Comparison of ENCODE assay signal across 10 mouse cellular contexts in the genomic region with DNA sequence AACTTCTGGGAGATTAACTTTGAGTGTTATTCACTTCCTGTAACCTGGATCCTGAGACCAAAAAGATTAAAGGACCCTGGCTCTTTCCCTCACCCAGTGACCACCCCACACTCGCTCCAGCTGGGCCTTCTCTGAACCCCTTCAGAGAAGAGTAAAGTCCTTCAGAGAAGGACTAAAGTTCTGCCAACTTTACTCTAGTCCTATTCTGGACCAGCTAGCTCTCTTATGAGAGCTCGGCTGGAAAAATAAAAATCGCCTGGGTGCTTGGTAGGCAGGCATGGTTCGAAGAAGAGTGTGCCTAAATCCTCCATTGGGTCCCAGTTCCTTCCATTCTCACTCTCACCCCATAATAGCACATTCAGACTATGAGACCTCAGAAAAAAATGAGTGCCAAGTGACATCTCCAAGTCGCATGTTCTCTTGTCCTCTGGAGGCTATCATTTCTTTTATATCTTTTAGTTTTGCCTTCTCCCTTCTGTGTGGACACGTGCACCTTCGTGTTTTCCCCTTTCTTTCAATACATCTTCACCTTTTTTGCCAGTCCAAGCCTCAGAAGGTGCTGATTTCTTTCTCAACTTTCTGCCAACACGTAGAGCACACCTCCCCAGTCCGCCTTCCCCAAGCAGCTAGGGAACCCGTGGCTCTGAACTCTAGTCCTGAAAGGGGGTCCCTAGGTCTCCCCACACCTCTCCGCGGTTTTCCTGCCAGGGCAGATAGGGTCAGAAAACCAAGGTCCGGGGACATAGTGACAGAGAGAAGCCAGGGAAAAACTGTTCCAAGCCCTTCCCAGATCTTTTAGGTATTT.
DNase-seq lines count a peak whose midpoint lies in the region; ATAC-seq and TF ChIP-seq lines count a peak whose summit lies in the region.
"Had no signal": no experiment of that assay in that cellular context is flagged by ENCODE, and none has a peak within 500 bp of the region (broad histone marks: within the 10 kb centered on the region; RNA-seq: fewer than 3 reads in every experiment).

No protein-coding gene starts in this region.

- no peaks in the 10 kb centered on the region for H3K9me3 ChIP-seq in embryonic facial prominence, embryonic 10.5 days
- no peaks in the 10 kb centered on the region for H3K9me3 ChIP-seq in hindbrain, embryonic 15.5 days
- no peaks in the 10 kb centered on the region for H3K9me3 ChIP-seq in neural tube, embryonic 12.5 days
- H3K9me3 ChIP-seq in liver, embryonic 12.5 days (replicated peaks), result no peaks in the 10 kb centered on the region

- H3K4me2 ChIP-seq in hindbrain, embryonic 15.5 days, result peak overlapping the region; percentile 91
- peak overlapping the region; percentile 60 for H3K4me2 ChIP-seq in neural tube, embryonic 12.5 days (replicated peaks)
- H3K4me2 ChIP-seq in liver, embryonic 12.5 days, result no peak overlapping the region

- no peaks in the 10 kb centered on the region for H3K36me3 ChIP-seq in embryonic facial prominence, embryonic 10.5 days (replicated peaks)
- H3K36me3 ChIP-seq in hindbrain, embryonic 15.5 days, result no peaks in the 10 kb centered on the region
- H3K36me3 ChIP-seq in neural tube, embryonic 12.5 days, result no peaks in the 10 kb centered on the region
- H3K36me3 ChIP-seq in liver, embryonic 12.5 days, result no peaks in the 10 kb centered on the region

- peaks cover 25% of the 10 kb centered on the region for H3K4me1 ChIP-seq in embryonic facial prominence, embryonic 10.5 days
- H3K4me1 ChIP-seq in hindbrain, embryonic 15.5 days (replicated peaks), result peaks cover 36% of the 10 kb centered on the region
- H3K4me1 ChIP-seq in neural tube, embryonic 12.5 days, result peaks cover 21% of the 10 kb centered on the region
- 0 out of 2 replicates have a peak, but pooled peaks cover 5% of the 10 kb centered on the region for H3K4me1 ChIP-seq in liver, embryonic 12.5 days

- H3K4me3 ChIP-seq in left cerebral cortex, adult 2 months, result no peak overlapping the region
- no peak overlapping the region for H3K4me3 ChIP-seq in embryonic facial prominence, embryonic 10.5 days
- H3K4me3 ChIP-seq in hindbrain, embryonic 15.5 days, result no peak overlapping the region
- no peak overlapping the region for H3K4me3 ChIP-seq in neural tube, embryonic 12.5 days
- H3K4me3 ChIP-seq in liver, embryonic 12.5 days, result no peak overlapping the region

- H3K9ac ChIP-seq in hindbrain, embryonic 15.5 days, result peak overlapping the region; percentile 57
- peak overlapping the region; percentile 7; the same call in 1 of the 2 replicates for H3K9ac ChIP-seq in neural tube, embryonic 12.5 days
- no peak overlapping the region for H3K9ac ChIP-seq in liver, embryonic 12.5 days

- TF ChIP-seq CTCF in left cerebral cortex, adult 2 months (IDR thresholded peaks at IDR 0.05), result no peak

- intact Hi-C loops in left cerebral cortex, adult 2 months (cut with DNase I), result loop anchor here (2.0 to 10.0 kb wide), 3 partner anchors 121 to 819 kb away; partner anchors contain the start of gene Tmem161b
- intact Hi-C loops in left cerebral cortex, postnatal 36 days (cut with DNase I), result loop anchor here (10.0 kb wide), 1 partner anchor 469 kb away; no protein-coding TSS in a partner anchor
- intact Hi-C loops in gastrocnemius, postnatal 14 days (cut with DNase I; ENCODE audit: low total_unique reads), result loop anchor here (10.0 kb wide), 1 partner anchor 629 kb away; no protein-coding TSS in a partner anchor

- peak overlapping the region; percentile 98 for H3K27ac ChIP-seq in left cerebral cortex, adult 2 months
- no peak overlapping the region for H3K27ac ChIP-seq in embryonic facial prominence, embryonic 10.5 days (replicated peaks)
- H3K27ac ChIP-seq in hindbrain, embryonic 15.5 days (replicated peaks), result peak overlapping the region; percentile 99
- H3K27ac ChIP-seq in neural tube, embryonic 12.5 days, result peak overlapping the region; percentile 42; the same call in 1 of the 2 replicates
- no peak overlapping the region for H3K27ac ChIP-seq in liver, embryonic 12.5 days

- WGBS in embryonic facial prominence, embryonic 10.5 days, result 4% methylated on average over 13 of the region's 13 CpGs
- WGBS in hindbrain, embryonic 15.5 days, result 9% methylated on average over 13 of the region's 13 CpGs
- 6% methylated on average over 13 of the region's 13 CpGs for WGBS in neural tube, embryonic 12.5 days
- 8% methylated on average over 13 of the region's 13 CpGs for WGBS in liver, embryonic 12.5 days (ENCODE audit: insufficient replicate concordance)

- peaks cover 74% of the 10 kb centered on the region for H3K27me3 ChIP-seq in embryonic facial prominence, embryonic 10.5 days (replicated peaks; ENCODE audit: low read depth, poor library complexity, severe bottlenecking)
- no peaks in the 10 kb centered on the region for H3K27me3 ChIP-seq in hindbrain, embryonic 15.5 days
- H3K27me3 ChIP-seq in neural tube, embryonic 12.5 days (replicated peaks), result no peaks in the 10 kb centered on the region
- peaks cover 73% of the 10 kb centered on the region for H3K27me3 ChIP-seq in liver, embryonic 12.5 days (replicated peaks)
- H3K27me3 ChIP-seq: CH12.LX had no signal

- no peak for ATAC-seq in hindbrain, embryonic 15.5 days (ENCODE audit: low FRiP score, low read depth)
- ATAC-seq in neural tube, embryonic 12.5 days (ENCODE audit: low FRiP score, low read depth), result no peak
- no peak for ATAC-seq in liver, embryonic 12.5 days

- DNase-seq in left cerebral cortex, adult 2 months (ENCODE audit: extremely low spot score in 1 of 2, low spot score in 2 of 2), result no peak
- DNase-seq in left cerebral cortex, postnatal 36 days (ENCODE audit: low spot score in 2 of 2), result no peak
- peak; percentile 19 for DNase-seq in embryonic facial prominence, embryonic 10.5 days (ENCODE audit: low spot score)
- no peak for DNase-seq in gastrocnemius, postnatal 14 days
- no peak for DNase-seq in B cell, adult 2 months
- DNase-seq: heart, adult 18-20 months had no signal

Comparison
In these comparisons a context has a peak if more than half of its experiments do, and no peak if none do; other contexts are left out.
1. H3K27ac ChIP-seq: peak in left cerebral cortex, adult 2 months (single experiment), hindbrain, embryonic 15.5 days (single experiment) and neural tube, embryonic 12.5 days (single experiment); none in embryonic facial prominence, embryonic 10.5 days (single experiment) and liver, embryonic 12.5 days (single experiment).